Mouse (Mus musculus): ENCODE results near the gene BC037034. TPM values are rescaled to one million over a fixed set of nuclear protein-coding genes. Genes with fewer than 3 reads are reported as not detected.

Gene BC037034
- 5.3 and 6.4 TPM in 2 replicates for polyA plus RNA-seq (2015; fragmentation: Nextera tagmentation; extraction: Ambion mirVana)

DNA sequence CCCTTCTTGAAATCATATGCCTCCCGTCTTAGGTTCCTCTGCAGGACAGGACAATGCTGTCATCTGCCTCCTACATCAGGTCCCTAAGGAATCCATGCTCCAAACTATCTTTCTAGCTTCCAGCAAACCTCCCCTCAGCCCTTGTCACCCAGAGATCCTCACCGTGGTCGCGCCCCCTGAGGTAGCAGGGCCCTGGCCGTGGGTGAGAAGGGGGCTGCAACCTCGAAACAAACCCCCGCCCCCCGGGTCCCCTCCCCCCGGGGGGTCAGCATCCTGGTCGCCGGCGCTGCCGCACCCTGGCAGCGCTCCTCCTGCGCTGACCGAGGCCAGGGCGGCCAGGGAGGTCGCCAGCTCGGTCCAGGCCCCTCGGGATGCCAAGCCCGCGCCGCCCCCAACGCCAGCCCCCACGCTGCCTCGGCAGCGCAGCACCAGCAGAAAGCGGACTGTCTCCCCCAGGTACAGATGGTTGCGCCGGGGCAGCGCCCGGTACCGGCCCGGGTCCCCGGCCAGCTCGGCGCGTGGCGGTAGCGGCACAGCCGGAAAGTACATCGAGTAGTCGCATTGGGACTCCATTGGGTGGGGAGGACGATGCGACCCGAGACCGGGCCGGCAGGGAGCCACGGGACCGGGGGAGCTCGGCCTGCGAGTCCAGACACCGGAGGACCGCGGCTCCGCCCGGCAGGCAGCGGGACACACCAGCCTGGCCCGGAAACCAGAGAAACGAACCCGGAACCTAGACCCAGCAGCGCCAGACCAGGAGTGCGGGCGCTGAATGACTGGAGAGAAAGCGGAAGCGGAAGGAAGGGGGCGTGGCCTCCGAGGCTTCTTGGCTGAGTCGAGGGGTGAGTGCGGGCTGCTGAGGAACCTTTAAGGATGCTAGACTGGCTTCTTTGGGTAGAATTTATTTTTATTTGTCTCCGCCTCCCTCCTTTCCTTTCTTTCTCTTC is at the start of gene BC037034:
Gene BC037034 (minus strand): TSS at position 774 of the 947 bp plus-strand sequence.

DNA sequence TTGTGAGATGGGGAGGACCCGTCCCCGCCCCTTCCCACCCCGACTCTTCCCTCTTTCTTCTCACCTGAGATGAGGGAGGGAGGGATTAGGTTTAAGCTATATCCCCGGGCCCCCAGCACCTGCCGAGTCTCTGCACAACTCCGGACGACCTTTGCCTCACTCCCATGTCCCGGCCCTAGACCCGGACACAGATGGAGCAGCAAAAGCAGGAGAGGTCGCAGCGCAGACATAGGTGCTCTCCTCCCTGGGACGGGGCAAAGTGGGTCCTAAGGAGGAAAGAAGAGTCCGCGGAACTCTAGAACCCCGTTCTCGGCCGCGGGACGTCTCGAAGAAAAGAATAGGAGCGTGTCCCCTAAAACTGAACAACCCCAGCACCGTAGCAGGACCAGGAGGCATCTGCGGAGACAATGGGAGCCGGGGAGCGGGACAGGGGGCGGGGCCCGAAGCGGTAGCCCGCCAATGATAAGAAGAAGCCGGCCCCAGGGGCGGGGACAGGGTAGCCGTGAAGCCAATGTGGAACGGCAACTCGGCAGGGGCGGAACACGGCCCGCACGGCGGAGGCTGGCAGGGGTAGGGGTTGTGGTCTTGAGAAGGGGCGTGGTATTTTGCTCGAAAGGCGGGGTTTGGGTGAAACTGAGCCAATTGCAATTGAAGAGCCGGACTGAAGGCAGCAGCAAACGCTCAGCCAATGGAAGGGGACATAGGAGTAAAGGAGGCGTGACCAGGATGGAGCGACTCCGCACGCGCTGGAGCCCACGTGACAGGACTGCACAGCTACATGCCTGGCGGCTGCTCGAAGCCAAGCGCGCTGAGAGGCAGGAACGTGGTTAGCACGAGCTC is 16.0 kb upstream of the BC037034 start, which contains the start of the genes Gm43720, Gpc2 and Stag3:
Gene Gm43720 (minus strand): TSS at position 374 of the 840 bp plus-strand sequence.
Gene Gpc2 (minus strand): TSS at position 421 of the 840 bp plus-strand sequence.
Gene Stag3 (plus strand): TSS at position 656 of the 840 bp plus-strand sequence.

DNA sequence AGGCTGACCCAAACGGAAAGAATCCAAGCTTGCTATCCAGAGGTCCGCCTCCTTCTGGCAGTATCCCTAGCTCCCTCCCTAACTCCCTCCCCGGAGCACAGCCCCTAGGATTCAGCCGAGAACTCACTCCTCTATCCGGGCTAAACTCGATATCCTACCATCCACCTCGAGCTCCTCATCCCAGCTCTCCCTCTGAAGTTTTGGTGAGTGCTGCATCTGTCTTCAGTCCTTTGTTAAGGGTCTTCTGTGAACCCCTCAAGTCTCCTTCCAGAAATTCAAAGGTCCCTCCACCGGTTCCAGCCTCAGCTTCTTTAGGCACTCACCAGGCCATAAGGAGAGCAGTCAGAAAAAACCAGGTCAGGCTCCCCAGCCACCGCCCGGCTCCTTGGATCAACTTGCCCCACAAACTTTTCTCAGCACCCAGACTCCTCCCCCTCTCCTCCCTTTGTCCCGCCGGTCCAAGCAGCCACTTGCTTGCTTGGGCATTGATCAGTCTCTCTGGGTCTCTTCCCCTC is 8.6 kb upstream of the BC037034 start, which contains the start of gene Gal3st4:
Gene Gal3st4 (minus strand): TSS at position 432 of the 515 bp plus-strand sequence.

DNA sequence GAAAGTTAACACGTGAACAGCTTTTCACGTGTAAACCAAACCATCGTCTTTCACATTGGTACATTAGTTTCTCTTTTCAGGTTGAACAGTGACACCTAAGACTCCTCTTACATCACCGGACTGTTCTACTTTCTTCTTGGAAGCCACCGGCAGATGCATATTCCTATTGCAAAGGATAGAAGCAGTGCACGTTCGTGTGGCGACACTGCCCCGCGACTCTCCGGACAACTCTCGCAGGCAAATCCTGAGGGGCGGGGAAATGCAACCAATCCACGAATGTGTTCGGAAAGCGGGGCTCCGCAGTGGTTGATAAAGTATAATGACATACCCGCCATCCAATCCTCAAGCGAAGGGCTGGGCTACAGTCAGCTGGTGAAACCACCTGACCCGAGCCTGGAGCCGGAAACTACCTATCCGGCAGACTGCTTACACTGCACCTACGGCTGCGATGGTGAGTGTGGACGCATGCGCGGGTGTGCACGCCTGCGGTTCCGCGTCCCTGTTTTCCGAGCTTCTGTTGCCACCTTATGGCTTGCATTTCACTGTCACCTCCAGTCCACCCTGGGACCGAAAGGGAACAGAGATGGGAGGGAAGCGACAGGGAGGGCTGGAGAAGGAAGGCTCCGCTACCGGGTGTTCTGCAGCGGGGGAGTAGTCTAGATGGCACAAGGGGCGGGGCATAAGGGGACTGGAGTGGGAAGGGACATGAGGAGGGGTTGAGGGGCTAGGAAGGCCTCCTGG is 8.3 kb downstream of the BC037034 start, which contains the start of gene Lamtor4:
Gene Lamtor4 (plus strand): TSS at position 130 of the 741 bp plus-strand sequence.

DNA sequence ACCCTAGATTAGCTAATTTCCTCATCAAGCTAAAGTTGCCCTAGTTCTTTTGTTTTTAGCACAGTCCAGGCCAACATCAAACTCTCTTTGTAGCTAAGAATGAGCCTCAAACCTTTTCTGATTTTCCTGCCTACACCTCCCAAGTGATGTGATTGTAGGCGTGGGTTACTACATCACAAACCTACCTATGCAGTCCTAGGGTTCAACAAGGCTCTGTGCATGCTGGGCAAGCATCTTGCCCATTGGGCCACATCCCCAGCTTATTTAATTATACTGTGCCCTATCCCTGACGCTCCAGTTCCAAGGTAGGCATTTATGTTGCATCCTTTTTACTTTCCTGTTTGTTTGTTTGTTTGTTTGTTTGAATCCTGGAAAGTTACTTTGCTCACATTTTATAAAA is 38.1 kb downstream of the BC037034 start, which contains the start of gene Nxpe5:
Gene Nxpe5 (plus strand): TSS at position 199 of the 400 bp plus-strand sequence.

Other genes with a start within 250 kb of the BC037034 start
- gene Smok3a, start 242.8 kb downstream of the BC037034 start, polyA plus RNA-seq (2015; fragmentation: Nextera tagmentation; extraction: Ambion mirVana): not detected in 2 replicates
- not detected in 2 replicates for gene Smok3b, start 242.6 kb downstream of the BC037034 start, polyA plus RNA-seq (2015; fragmentation: Nextera tagmentation; extraction: Ambion mirVana)
- gene Smok3c, start 210.8 kb downstream of the BC037034 start, polyA plus RNA-seq (2015; fragmentation: Nextera tagmentation; extraction: Ambion mirVana): not detected in 2 replicates
- gene Zkscan1, start 178.9 kb downstream of the BC037034 start, polyA plus RNA-seq (2015; fragmentation: Nextera tagmentation; extraction: Ambion mirVana): 8.4 and 10.3 TPM in 2 replicates
- 27.5 and 28.0 TPM in 2 replicates for gene Zscan21, start 147.1 kb downstream of the BC037034 start, polyA plus RNA-seq (2015; fragmentation: Nextera tagmentation; extraction: Ambion mirVana)
- 9.4 and 12.4 TPM in 2 replicates for gene Zfp113, start 108.3 kb downstream of the BC037034 start, polyA plus RNA-seq (2015; fragmentation: Nextera tagmentation; extraction: Ambion mirVana)
- gene Cops6, start 103.0 kb downstream of the BC037034 start, polyA plus RNA-seq (2015; fragmentation: Nextera tagmentation; extraction: Ambion mirVana): 198 and 240 TPM in 2 replicates
- 9.8 and 16.1 TPM in 2 replicates for gene Ap4m1, start 92.0 kb downstream of the BC037034 start, polyA plus RNA-seq (2015; fragmentation: Nextera tagmentation; extraction: Ambion mirVana)
- 55.5 and 71.3 TPM in 2 replicates for gene Mcm7, start 91.6 kb downstream of the BC037034 start, polyA plus RNA-seq (2015; fragmentation: Nextera tagmentation; extraction: Ambion mirVana)
- 35.0 and 47.4 TPM in 2 replicates for gene Taf6, start 76.6 kb downstream of the BC037034 start, polyA plus RNA-seq (2015; fragmentation: Nextera tagmentation; extraction: Ambion mirVana)
- 36.8 and 39.6 TPM in 2 replicates for gene Cnpy4, start 76.5 kb downstream of the BC037034 start, polyA plus RNA-seq (2015; fragmentation: Nextera tagmentation; extraction: Ambion mirVana)
- 6.1 and 7.2 TPM in 2 replicates for gene Mblac1, start 69.7 kb downstream of the BC037034 start, polyA plus RNA-seq (2015; fragmentation: Nextera tagmentation; extraction: Ambion mirVana)
- gene Nxpe5, start 38.1 kb downstream of the BC037034 start, polyA plus RNA-seq (2015; fragmentation: Nextera tagmentation; extraction: Ambion mirVana): 0.22 and 0.44 TPM in 2 replicates
- 145 and 181 TPM in 2 replicates for gene Lamtor4, start 8.6 kb downstream of the BC037034 start, polyA plus RNA-seq (2015; fragmentation: Nextera tagmentation; extraction: Ambion mirVana)
- gene Gal3st4, start 8.8 kb upstream of the BC037034 start, polyA plus RNA-seq (2015; fragmentation: Nextera tagmentation; extraction: Ambion mirVana): 1.0 and 1.4 TPM in 2 replicates
- 0.22 and 0.28 TPM in 2 replicates for gene Gm43720, start 15.9 kb upstream of the BC037034 start, polyA plus RNA-seq (2015; fragmentation: Nextera tagmentation; extraction: Ambion mirVana)
- 4.1 and 5.5 TPM in 2 replicates for gene Gpc2, start 16.0 kb upstream of the BC037034 start, polyA plus RNA-seq (2015; fragmentation: Nextera tagmentation; extraction: Ambion mirVana)
- 0.80 and 1.1 TPM in 2 replicates for gene Stag3, start 16.2 kb upstream of the BC037034 start, polyA plus RNA-seq (2015; fragmentation: Nextera tagmentation; extraction: Ambion mirVana)
- gene Pvrig, start 77.9 kb upstream of the BC037034 start, polyA plus RNA-seq (2015; fragmentation: Nextera tagmentation; extraction: Ambion mirVana): 0.17 and 0.57 TPM in 2 replicates
- gene Zfp157, start 177.4 kb upstream of the BC037034 start, polyA plus RNA-seq (2015; fragmentation: Nextera tagmentation; extraction: Ambion mirVana): 16.2 and 19.4 TPM in 2 replicates

All from adrenal gland, postnatal 0 days (tissue).